Mouse (Mus musculus) neutrophil, adult 5-6 weeks (primary cell): Measurements from ENCODE around the gene Ptcd1. TPM values are rescaled to one million over a fixed set of nuclear protein-coding genes. Genes with fewer than 3 reads are reported as not detected.
"Not testable (repeated sequence)": the region's sequence is repeated elsewhere in the genome, so short reads cannot be mapped to it uniquely, and the experiment has no call there.

ENCODE experiments used
- ATAC-seq: fragments of 151-379, 151-347 bp; 2 replicates; pipeline ENCODE4 v1.8.0; 2017; ENCODE audit warnings: mild to moderate bottlenecking, moderate TSS enrichment; ENCODE audit not compliant: insufficient number of reproducible peaks, poor library complexity, low FRiP score, severe bottlenecking; ENCODE audit errors: extremely low read depth
- total RNA-seq: library from RNA; stranded (forward); fragments of 200-1000 nt; gene quantifications from 2 replicates; pipeline ENCODE4 v1.2.3, GENCODE M21; 2017

The Ptcd1 gene
- 20.3 and 20.8 TPM in 2 replicates for total RNA-seq

DNA sequence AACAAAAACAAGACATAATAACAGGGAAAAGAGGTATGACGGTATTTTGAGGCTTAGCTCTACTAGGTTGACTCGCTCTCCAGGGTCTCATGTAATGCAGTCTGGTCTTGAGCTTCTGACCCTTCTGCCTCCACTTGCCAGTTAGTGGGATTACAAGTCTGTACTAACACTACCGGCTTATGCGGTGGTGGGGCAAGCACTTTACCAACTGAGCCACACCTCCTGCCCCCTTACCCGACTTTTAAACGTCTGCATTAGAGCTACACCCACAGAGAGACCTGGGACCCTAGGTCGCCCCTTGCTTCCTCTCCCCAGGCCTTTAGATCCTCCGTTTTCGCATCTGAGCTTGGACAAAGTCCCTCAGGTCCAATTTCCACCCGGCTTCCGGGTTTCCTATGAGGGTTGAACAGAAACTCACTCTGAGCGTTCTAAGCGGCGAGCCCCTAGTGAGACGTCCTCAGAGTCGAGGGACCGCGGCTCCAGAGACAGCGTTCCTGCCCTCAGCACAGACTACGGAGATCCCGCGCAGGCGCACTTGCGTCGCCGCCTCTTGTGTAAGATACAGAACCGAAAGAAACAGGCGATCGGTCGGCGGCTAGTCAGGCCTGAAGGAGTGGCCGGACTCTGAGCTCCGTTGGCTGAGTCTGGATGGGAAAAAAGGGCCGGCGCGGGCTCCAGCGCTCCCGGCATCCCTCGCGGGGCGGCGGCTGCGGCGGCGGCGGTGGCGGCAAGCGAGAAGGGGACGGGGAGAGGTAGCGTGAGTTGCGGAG, at the start of gene Ptcd1, which contains the start of gene Cpsf4:
Gene Ptcd1, minus strand, starts transcription at position 573 of the 770 bp plus-strand sequence.
Gene Cpsf4, plus strand, starts transcription at position 678 of the 770 bp plus-strand sequence.
- ATAC-seq, result peak; percentile 94

DNA sequence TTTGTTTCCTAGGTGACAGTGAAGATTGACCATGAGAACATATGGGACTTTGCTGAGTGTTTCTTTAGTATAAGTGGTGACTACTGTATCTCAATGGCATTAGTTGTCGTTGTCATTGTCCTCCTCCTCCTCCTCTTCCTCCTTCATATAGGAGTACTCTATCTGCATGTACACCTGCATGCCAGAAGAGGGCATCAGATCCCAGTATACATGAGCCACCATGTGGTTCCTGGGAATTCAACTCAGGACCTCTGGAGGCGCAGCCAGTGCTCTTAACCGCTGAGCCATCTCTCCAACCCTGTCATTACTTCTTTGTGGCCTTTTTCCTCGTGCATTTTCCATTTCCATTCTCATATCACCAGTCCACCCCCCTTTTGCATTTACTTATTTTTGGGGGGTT, 47.8 kb upstream of the Ptcd1 start:
- ATAC-seq, result no peak

DNA sequence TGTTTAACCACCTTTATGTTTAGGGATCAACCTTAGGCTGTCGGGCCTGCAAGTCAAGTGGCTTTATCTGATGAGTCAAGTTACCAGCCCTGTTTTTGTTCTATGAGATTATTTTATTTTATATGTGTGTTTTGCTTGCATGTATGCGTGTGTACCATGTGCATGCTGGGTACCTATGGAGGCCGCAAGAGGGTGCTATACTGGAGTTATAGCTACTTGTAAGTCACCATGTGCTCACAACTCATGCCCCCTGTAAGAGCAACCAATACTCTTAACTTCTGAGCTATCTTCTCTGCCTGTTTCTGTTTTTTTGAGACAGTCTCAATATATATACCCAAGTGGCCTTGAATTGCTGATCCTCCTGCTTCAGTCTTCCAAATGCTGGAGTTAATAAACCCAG, 46.6 kb upstream of the Ptcd1 start:
- no peak for ATAC-seq

DNA sequence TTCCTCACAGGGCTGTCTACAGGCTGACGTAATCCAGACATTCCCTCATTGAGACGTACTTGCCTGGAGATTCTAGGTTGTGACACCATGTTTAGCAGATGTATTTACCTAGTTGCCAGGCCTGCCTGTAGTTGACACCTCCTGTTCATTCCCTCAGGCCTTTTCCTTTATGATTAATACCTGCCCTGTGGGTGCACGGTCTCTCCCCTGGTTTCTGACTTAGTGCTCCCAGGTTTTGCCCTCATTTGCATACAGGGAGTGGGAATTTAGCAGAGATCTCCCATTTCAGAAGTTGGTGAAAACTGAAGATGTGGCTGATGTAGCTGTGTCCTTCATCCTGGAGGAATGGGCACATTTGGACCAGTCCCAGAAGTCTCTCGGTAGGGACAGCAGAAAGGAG, 45.3 kb upstream of the Ptcd1 start:
- ATAC-seq, result no peak

DNA sequence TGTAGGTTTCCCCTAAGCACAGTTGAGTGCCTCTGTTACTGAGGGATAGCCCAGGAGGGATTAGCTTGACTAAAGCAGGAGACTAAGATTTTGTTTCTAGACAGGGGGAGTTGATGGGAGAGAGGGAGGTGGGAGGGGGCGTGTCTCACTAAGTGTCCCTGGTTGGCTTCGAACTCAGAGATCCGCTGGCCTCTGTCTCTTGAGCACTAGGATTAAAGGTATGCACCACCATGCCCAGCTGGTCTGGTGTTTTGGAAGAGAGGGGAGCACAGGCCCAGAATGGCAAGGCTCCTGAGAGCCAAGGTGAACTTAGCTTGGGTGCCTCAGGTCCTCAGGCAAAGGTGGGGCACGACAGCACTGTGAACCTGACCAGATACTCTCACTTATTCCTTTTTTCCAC, 44.4 kb upstream of the Ptcd1 start:
- ATAC-seq, result no peak

DNA sequence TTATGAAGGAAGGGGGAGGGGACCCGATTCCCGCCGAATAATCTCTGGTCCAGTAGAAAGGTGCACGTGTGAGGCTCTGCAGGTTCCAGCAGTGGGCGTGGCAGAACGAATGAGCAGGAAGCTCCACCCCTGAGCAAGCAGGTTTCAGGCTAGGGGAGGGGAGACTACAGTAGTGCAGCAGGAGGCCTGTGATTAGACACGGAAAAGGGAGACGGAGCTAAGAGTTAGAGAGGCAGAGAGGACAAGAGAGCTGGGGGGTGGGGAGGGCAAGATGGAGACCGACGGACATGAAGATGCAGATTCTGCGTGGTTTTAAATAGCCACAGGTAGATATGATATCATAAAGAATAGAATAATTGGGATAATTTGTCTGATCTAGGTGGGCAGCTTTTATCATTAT, 41.5 kb upstream of the Ptcd1 start:
- not testable (repeated sequence) for ATAC-seq

DNA sequence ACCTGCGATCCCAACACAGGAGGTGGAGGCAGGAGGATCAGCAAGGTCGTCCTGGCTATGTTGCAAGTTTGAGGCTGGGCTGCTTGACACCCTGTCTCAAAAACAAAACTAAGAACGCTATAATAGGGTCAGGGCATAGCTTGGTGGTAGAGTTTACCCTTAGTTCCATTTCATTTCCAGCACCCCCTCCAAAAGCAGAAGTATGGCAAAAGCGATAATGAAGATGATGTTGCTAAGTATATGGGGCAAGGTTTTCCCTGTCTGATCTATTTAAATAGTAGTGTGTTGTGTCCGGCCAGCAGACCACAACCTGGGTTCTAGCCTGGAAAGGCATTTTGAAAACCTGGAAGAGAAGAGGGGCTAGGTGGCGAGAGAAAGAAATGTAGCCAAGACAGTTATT, 41.0 kb upstream of the Ptcd1 start:
- no peak for ATAC-seq

DNA sequence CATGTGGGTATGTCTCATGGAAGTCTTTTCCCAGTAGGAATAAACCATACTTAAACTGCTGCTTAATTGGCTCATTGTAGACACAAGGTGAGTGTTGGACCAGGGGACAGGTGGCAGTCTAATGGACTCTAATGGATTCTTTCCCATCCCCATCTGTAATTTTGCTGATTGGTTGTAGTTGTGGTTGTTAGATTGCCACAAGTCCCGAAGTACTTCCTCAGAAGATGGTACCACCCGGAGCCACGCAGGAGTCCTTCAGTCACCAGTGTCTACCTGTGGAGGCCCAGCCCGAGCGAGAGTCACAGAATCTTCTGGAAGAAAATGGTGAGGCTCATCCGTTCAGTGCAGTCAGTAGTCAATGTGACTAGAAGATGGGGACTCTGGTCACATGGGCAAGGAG, 40.5 kb upstream of the Ptcd1 start:
- ATAC-seq, result no peak

DNA sequence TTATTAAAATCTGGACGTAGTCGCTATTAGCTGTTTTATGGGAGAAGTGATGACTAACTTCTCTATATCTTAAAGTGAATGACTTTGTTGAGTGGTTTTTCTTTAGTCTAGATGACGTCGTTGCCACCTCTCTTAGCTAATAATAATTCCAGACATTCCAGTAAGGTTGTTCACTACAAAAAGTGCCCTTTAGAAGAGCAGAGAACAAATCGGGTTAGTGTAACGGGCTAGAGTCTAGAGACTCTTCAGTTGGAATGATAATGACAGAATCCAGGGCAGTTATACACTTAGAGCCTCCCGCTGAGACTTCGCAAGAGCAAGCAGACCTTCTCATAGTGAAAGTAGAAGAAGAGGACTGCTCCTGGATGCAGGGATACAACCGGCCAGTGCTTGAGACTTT, 38.1 kb upstream of the Ptcd1 start:
- no peak for ATAC-seq

DNA sequence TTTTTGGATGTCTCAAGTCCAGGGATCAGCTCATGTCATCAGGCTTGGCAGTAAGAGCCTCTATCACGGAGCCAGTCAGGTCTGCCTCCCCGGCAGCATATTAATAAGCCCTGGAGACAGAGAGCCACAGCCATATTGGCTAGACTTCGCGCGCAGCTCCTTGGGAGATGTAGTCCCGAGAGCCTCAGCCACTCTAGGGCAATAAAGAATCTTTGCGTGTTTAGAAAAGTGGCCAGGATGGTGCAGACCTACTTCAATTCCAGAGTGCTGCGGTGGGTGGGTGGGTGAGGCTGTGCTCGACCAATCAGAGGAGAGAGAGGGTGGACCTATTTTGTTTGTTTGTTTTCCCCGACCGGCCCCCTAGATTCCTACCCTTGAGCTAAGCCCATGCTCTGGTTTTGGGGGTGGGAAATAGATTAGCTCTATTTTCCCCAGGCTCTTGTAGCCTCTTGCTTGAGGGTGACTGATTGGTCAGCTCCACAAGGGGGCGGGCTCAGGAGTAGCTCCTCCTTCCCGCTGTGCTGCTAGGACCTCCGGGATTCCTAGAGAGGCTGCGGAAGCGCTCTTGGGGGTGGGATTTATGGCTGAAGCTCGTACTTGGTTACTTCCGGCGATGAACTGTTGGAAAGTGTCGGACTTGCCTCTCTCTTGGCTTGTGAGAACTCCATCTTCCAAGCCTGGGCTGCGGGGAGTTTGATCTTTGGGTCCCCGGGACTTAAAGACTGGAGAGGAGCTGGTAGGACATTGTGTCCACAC, 37.2 kb upstream of the Ptcd1 start, which contains the start of gene Zkscan5:
Gene Zkscan5, plus strand, starts transcription at position 627 of the 756 bp plus-strand sequence.
- ATAC-seq, result peak; percentile 83

DNA sequence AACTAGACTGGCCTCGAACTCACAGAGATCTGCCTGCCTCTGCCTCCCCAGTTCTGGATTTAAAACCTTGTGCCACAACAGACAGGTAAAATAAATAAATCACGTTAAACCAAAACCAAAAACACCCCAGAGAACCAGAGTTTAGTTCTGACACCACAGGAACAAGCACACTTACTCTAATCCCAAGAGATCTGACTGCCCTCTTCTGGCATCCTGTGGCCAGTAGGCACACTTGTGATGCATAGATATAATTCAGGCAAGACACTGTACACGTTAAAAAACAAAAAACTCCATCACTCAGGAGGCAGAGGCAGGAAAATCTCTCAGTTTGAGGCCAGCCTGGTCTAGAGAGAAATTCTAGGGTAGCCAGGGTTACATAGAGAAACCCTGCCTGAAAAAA, 35.5 kb upstream of the Ptcd1 start:
- no peak for ATAC-seq

DNA sequence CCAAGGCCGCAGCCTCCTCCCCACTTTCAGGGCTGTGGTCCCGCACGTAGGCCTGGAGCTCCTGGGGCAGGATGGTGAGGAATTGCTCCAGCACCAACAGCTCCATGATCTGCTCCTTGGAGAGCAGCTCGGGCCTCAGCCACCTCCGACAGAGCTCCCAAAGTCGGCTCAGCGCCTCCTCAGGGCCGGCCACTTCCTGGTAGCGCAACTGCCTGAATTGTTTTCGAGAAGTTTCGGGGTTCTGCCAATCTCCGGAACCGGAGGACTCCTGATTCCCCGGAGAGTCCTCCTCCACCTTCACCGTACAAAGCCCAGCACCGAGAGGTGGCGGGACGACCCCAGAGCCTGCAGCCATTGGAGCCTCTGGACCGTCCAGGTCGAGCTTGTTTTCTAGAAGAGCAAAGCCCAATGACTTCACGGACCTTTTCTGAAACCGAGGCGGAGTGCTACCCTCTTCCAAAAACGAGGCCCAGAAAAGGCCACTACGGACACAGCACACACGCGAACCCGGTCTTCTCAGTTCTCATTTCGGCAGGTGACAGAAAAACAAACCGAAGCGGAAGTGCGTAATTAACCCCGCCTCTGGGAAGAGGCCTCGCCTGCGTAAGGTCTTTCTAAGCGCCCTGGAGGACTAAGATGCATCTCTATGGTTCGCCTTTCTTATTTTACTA, 34.5 kb upstream of the Ptcd1 start, which contains the start of gene Zkscan14:
Gene Zkscan14, minus strand, starts transcription at position 548 of the 671 bp plus-strand sequence.
- ATAC-seq, result peak; percentile 74

DNA sequence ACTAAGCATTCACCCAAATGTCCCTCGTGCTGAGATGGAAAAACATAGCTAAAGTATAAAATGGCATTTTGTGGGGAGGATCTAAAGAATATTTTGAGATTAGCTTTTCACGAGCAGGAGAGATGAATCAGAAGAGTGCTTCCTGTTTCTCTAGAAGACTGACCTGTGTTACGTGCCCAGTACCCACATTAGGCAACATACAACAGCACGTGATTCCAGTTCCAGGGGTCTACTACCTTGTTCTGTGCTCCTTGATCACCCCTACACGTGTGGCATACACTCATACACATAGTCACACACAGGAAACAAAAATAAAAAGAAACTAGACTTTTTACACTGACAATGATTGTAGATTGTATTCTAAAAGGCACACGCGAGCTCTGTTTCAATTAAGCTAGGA, 33.5 kb upstream of the Ptcd1 start:
- no peak for ATAC-seq

DNA sequence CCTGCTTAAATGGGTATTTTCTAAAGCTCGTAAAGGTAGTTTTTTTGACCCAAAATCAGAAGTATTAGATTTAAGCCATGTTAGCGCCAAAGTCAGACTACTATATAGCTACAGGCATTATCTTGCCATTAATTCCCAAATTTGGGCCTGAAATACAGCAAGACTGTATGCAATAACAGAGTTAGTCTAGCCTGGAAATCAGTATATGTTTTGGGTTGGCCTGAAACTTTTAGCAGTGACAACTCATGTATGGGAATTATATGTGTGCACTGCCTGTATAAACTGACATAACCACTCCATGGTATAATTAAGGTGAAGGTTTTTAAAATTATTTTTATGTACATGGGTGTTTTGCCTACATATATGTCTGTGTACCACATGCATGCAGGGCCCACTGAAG, 25.1 kb upstream of the Ptcd1 start, which contains the start of gene Atp5j2:
Gene Atp5j2, minus strand, starts transcription at position 101 of the 400 bp plus-strand sequence.
- no peak for ATAC-seq

DNA sequence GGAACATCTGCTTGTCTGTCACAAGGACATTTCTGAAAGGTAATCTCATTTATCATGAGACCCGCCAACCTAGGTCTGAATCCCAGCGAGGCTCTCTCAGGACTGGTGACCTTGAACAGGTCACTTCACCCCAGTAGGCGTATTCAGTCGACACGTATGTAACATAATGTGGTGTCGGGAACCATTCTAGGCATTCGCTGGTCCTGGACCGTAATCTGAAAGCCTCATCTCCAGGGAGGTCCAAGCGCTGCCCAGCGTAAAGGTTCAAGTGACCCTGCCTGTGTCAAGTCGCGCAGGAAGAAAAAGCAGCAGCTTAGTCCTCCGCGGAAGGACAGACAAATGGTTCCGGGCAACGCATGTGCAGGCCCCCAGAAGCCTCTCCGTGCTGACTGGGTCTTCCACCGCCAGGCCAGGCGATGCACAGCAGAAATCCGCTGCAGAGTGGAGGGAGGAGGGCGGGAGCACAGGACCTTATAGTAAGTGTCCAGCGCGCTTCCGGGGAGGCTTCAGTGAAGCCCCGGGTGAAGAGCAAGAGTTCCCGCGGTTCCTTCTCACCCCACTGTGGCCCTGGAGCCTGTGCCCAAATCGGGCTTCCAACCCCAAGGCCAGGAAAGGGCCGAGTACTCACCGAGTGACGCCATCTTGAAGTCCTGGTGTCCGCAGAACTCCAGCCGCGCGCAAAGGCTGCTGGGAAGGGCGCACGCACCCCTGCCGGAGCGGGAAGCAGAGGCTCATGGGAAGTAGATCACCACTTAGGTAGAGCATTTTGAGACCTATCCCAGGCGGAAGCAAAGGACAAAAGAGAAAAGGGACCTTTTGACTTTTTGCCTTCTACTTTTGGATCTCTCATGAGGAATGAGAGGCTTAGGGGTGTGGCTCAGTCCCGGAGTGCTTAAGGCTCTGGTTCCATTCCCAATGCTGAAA, 24.2 kb upstream of the Ptcd1 start:
- ATAC-seq, result peak; percentile 94

DNA sequence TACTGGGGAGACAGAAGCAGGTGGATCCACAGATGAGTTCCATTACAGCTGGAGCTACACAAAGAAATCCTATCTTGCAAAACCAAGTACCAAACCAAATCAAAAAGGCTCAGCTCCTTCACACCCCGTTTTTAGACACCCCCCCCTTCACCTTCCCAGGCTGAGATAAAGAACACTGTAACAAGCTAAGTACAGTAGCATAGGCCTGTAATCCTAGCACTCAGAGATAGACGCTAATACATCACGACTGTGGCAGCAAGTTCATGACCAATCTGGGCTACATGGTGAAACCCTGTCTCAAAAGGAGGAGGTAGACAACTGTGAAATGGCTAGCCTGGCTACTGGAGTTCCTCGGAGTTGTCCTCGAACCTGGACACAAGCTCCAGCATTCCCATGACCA, 23.5 kb upstream of the Ptcd1 start:
- ATAC-seq, result no peak

DNA sequence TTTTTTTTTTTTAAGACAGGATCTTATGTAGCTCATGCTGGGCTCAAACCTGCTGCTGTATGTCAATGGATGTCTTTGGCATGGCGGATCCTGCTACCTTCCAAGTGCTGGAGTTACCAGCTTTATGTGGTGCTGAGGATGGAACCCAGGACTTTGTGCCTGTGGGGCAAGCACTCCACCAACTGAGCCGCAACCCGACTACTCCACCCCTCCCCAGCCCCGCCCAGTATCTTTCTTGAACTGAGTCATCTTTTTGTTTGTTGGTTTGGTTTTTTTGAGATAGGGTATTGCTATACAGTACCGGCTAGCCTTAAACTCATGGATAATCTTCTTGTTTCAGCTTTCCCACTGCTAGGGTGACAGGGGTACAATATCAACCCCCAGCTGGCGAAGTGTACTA, 22.5 kb upstream of the Ptcd1 start:
- ATAC-seq, result no peak

DNA sequence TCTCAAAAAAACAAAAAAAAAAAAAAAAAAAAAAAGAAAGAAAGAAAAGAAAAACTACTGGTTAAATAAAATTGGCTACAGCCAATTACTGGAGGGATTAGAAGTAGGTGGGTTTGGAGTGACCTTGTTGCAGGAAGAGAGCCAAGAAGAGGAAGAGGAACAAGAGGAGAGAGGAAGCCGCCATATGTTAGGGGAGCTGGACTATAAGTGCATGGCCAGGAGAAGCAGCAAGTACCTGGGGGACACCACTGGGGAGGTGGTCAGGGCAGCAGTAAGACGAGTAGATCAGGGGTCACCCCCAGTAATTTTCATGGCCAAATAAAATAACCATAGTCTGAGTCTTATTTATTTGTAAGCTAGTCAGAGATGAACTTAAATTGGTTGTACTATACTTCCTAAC, 18.3 kb upstream of the Ptcd1 start:
- ATAC-seq, result no peak
